Mouse (Mus musculus): Measurements from ENCODE around the gene Adh7.

The Adh7 gene

DNA sequence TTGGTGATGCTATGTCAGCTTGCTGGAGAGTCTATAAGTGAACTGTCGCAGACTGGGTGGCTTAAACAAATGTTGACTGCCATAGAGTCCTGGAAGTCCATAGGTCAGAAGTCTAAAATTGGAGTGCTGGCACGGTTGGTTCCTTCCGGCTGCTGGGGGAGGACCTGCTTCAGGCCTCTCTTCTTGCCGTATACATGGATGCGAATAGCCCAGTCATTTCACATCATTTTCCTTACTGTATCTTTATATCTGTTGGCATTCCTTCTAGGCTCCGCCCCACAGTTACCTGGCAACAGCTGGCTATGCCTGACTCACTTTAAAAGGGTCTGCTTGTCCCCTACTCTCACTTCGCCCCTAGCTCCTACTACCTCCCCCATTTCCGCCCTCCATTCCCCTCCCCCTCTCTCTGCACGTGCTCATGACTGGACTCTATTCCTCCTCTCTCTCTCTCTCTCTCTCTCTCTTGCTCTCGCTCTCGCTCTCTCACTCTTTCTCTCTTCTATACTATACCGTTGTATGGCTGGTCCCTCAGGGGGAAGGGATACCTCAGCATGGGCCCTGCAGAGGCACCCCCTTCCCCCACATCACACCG lies 6.9 kb downstream of the Adh7 start:
- peak; percentile 19 for DNase-seq (ENCODE audit: low read depth, low spot score)

DNA sequence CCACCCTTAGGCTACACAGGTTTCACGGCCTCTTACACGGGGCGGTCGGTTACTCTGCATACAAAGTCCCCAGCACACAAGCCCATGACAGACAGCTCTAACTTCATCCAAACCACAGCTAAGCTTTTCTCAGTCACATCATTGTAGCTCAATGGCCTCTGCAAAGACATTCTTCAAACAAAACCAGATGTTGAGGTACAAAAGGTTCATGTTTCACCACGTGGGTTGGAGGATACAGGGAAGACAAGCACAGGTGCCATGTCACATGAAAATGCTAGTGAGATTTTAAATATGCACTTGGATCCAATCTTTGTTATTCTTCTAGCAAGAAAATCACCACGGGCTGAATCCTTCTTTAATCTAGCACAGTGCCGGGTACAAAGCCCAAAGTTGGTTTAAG lies 7.8 kb downstream of the Adh7 start:
- DNase-seq (ENCODE audit: low read depth, low spot score), result no peak

DNA sequence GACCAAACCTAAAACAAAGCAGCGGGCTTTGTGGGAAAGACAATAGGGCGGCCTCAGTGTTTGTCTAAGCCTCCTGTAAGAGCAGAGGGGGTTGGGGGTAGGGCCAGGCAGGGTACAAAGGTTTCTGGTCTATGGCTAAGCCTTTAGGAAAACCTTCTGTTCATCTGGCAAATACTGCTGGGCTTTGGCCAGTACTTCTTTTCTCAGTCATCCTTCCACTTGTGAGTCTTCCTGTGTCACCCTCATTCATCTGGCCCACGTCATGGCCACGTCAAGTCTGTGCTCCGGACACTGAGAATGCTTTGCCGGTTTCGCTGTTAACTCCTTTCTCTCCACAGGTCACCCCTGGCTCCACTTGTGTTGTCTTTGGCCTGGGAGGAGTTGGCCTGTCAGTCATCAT lies 8.3 kb downstream of the Adh7 start:
- DNase-seq (ENCODE audit: low read depth, low spot score), result peak; percentile 52

DNA sequence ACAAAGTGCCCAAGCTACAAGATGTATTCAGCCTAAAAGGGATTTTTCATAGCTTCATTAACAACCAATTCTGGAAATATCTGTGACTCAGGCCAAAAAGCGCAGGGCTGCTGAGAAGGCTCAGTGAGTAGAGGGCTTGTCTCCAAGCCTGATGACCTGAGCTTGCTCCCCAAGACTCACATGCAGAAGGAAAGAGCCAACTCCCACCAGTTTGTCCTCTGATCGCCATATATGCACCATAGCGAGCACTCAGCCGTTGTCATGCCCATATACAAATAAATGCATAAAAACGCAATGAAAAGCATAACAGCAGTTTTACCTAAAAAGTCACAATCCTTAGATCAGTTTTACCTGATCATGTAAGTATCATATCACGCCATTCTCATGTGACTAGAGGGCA lies 8.9 kb downstream of the Adh7 start:
- no peak for DNase-seq (ENCODE audit: low read depth, low spot score)

DNA sequence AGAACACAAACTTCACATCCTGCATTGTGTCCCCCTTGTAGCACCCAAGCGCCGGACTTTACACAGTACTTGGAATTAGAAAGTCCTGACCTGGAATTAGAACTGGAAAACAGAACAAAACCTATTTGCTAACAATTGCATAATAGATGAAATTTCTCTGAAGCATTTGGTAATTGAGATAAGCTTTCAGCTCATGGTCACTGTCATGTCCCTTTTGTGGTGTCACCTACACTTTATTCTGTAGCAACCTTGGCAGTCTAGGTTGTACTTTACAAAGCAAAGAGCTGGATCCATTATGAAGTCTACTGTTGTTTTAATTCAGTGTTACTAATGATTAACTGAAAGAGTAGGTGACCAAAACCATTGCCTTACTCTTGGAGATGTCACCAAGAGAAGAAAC lies 9.5 kb downstream of the Adh7 start:
- DNase-seq (ENCODE audit: low read depth, low spot score), result no peak

DNA sequence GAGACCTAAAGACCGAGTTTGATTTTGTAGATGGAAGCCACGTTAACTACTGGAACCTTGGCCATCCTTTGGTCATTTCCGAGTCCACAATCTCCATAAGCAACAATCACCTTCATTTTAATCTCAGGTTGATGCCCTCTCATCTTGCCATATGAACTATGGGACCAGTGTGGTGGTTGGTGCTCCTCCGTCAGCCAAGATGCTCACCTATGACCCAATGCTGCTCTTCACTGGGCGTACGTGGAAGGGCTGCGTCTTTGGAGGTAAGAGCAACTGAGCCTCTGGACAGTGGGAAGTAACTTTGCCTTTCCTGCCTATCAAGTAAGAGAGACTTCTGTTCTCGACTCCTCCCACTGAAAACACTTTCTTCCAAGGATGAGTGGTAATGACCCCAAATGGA lies 10.2 kb downstream of the Adh7 start:
- DNase-seq (ENCODE audit: low read depth, low spot score), result no peak

DNA sequence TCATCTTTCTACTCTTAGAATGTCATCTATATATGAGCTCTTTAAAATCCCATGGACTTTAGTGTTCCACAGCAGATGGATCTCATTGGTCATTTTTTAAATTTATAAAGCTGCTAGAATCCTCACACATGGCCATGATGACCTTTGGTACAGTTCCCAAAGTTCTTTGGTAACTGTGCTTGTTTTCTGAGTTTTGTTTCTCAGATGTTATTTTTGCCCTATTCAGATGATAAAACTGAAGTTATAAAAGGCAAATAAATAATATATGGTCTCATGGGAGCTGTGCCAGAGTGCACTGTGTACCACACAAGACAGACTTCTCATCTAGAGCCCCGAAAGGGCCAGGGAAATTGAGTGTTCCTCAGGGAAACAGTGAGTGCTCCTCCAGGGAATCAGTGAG lies 11.9 kb downstream of the Adh7 start:
- no peak for DNase-seq (ENCODE audit: low read depth, low spot score)

DNA sequence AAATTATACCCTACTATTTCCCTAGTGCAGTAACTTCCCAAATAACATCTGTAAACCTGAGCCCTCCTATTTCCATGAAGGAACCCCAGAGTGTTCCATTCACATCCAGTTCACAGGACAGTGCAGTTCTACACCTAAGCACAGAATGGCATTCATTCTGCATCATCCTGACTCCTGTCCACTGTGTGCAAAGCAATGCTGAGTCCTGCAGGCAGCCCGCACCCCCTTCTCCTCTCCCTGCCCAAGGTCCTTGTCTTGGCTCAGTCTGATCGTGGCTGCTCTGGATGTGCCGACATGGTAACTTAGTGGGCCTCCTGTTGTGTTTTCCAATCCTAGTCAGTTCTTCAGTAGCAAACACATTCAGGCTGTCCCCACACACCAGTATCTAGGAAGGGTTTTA lies 12.7 kb downstream of the Adh7 start:
- no peak for DNase-seq (ENCODE audit: low read depth, low spot score)

DNA sequence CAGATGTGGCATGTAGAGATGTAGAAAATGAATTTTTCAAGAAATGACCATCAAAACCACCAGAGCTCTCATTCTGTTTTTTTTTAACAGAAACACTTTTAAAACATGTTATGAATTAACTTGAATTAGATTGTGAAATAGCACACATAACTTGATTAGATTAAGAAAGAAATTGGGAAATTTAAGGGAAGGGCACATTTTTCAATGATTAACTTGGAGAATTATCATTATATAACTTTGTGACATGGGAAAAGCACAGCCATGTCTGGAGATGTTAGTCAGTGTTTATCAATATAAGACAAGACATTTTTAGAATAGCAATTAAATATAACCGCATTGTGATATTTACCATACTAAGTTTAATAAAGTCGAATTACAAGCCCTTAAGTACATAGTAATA lies 14.0 kb downstream of the Adh7 start:
- DNase-seq (ENCODE audit: low read depth, low spot score), result no peak

DNA sequence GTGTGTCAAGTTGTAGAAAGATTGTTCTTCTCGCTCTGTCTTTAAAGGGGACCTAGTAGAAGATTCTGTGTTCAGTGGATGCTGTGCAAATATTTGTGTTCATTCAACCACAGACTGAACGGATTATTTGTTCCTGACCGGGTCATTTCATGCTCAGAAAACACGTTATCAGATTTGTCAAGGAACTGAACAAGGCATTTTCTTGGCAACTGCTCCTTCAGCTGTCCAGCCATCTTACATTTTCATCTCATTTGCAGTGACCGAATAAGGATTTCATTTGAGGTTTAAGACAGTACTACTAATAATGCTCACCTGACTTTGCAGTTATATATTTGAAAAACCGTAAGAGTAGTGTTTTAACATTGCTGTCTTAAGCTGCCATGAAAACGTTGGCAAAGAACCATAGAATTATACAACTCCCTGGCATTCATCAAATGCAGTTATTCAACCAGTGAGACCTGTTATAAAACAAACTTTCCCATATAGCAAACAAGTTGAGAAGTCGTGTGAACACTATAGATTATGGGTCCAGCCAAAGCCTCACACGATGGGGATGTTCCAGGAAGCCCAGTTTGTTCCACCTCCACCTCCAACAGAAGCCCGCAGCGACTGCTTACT lies 19.1 kb downstream of the Adh7 start:
- DNase-seq (ENCODE audit: low read depth, low spot score), result no peak

DNA sequence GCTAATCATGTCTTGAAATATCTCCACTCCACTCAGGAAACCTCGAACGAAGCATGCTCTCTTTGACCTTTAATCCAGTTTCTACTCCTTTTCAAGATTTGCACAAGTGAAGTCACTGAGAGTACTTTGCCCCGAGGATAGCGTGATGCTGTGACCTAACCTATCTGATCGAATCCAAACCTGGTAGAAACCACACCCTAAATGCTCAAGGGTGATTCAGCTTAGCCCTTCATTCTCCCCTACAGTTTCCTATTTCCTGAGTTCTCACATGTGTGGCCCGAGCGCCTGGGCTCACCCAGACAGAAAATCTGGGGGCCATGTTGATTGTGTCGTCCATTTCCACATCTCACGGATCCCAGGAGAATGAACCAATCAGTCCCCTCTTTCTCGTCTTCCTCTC lies 20.5 kb downstream of the Adh7 start:
- no peak for DNase-seq (ENCODE audit: low read depth, low spot score)

DNA sequence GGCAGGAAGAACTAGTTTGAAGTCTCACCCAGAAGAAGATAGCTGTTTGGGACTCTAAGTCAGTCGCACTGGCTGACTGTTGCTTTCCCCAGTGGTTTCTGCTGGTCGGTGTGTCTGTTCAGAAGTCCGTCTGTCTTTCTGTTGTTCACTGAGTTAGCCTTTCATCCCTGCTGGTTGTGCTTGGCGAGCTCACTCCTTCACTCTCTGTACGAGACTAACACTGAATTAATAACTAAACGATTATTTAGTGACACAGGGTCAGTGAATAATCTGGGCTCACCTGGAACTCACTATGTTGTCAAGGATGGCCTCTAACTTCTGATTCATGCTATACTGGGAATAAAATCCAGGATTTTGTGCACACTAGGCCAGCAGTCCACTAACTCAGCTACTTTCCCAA lies 21.9 kb downstream of the Adh7 start:
- no peak for DNase-seq (ENCODE audit: low read depth, low spot score)

DNA sequence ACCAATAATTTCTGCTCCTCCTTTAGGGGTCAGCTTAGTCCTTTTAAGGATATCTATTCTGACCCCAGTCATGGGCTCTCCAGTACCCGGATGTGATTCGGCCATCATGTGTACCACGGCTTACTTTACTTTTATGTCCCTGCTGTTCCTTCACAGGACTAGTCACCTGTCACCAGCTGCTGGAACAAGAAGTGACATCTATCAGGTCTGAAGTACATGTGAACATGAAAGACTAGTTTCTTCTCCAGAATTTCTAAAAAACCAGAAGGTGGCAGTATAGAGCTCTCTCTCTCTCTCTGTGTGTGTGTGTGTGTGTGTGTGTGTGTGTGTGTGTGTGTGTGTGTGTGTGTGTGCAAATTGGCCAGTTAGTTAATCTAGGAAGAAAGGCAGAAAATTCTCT lies 22.9 kb downstream of the Adh7 start:
- no peak for DNase-seq (ENCODE audit: low read depth, low spot score)

DNA sequence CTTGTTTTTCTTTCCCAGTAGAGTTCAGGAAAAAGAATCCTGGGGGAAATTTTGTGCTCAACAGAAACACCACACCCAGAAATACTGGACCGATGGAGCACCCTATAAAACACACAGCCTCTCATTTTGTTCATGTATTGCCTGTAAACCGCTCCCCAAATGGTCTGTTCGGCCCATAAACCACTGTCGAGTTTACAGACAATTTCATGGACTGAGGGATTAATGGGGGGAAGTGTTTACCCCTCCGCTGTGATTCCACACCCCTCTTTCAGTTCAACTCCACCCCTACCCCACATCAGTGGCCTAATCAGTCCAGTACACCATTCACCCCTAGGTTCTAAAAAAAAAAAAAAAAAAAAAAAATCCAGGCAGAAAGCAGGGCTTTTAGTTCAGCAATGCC lies 23.4 kb downstream of the Adh7 start:
- no peak for DNase-seq (ENCODE audit: low read depth, low spot score)

DNA sequence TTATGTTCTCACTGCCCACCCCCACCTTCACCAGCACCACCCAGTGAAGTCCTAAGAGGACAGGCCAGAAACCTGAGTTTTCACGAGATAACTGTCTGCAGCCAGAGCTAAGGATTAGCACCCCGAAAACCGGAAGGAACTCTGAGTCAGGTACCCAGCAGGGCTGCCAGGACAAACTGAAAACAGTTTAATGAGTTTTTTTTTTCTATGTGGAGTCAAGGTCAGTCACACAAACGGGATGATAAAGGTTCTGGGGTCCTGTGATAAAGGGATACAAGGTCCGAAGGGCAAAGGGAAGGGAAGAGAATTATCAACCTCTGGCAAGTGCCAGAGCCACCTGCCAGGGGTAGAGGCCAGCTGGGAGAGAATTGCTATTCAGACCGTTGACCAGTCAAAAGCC lies 23.8 kb downstream of the Adh7 start:
- no peak for DNase-seq (ENCODE audit: low read depth, low spot score)

DNA sequence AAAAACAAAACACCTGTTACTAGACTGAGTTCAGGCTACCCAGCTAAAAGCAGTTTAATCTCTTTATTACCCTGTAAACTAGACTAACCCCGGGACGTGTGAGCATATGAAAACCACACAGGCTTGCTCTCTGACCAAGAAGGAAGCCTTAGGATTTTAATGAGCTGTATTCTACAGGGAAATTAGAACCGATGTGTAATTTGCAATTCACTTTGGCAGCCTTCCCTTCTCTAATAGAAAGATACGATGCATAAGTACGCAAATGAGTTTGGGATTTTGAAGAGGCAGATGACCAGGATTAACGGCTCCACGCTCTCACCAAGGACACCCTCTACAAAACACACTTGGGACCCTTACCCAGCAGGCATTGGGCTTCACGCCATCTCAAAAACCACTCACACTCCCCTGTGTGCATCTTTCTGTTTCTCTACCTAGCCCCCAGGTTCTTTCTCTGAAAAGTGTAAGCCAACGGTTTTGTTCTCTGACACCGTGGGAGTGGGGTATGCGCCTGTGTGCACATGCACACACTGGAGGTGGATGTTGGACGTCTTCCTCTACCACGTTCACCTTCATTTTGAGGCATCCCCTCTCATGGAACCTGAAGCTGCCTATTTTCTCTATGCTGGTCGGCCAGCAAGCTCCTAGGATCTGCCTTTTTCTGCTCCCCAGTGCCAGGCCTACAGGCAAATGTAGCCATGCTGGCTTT lies 24.6 kb downstream of the Adh7 start:
- no peak for DNase-seq (ENCODE audit: low read depth, low spot score)

DNA sequence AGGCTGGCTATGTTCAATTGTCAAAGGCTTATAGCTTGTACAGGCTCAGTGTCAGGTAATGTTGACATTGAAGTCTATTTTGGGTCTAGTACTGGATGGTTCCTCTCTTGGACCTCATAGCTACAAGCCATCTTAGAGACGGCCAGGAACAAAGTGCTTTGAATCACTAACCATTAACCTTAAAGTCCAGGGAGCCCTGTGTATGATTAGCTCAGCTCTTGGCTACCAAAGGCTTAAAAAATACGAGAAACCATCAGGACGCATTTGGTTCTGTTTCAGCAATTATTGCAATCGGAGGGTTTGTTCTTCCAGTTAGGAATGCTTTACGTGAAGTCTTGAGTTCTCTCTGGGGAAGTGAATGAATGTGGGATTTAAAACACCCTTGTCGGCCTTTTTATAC lies 25.4 kb downstream of the Adh7 start:
- no peak for DNase-seq (ENCODE audit: low read depth, low spot score)

DNA sequence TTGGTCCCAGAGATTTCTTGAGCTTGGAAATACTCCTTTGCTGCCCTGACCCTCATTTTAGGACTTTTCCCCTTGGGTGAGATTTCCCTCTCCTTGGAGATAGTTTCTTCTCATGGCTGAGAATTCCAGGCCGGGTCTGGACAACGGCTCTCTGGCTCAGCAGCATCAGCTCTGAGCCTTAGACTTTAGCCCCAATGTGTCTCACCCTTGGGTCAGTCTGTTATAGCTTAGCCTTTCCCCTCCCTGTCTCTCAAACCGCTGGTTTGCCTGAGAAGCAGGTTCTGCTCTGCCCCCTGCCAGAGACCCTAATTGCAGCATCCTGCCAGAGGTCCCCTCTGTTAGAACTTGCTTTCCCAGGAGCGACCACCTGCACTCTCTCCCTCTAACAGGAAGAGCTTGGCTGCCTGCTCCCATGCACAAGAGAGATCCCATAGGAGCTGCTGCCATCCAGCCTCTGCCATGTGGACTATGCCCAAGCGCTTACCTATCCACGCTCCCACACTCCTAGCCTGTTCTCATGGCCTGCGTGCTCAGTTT lies 26.8 kb downstream of the Adh7 start:
- DNase-seq (ENCODE audit: low read depth, low spot score), result no peak

DNA sequence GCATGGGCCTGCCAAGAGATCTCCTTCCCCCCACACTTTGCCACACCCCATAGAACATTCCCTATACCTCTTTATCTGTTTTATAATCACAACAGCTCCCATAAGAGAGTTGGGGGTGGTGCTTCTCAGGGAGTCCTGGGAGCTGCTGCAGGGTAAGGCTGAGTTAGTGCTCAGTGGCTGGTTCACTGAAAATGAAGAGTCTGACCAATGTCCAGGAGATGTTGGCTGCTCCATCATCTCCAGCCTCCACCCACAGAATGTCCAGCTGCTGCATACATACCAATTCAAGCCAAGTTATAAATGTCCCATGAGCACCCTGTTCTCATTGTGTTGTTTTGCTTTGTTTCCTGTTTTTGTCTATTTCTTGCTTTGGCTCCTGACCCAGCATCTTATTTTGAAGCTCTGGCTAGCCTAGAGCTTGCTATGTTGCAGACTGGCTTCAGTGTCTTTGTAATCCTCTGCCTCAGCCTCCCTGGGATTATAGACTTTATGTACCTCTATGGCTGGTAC lies 29.0 kb downstream of the Adh7 start:
- DNase-seq (ENCODE audit: low read depth, low spot score), result no peak

DNA sequence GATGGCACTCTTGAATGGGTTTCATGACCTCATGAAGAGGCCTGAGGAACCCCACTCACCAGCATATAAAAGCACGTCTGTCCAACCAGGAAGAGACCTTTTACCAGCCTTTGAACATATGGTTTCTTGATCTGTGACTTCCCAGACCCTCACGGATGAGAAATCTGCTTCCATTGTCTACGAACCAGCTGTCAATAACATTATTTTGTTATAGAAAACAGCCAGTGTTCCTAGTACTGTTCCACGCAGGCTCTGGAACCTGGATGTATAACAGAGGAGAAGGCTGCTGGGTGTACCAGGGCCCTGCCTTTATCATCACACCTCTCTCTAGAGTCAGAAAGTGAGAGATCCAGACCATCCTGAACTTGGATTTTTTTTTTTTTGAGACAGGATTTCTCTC lies 29.7 kb downstream of the Adh7 start:
- DNase-seq (ENCODE audit: low read depth, low spot score), result no peak

DNA sequence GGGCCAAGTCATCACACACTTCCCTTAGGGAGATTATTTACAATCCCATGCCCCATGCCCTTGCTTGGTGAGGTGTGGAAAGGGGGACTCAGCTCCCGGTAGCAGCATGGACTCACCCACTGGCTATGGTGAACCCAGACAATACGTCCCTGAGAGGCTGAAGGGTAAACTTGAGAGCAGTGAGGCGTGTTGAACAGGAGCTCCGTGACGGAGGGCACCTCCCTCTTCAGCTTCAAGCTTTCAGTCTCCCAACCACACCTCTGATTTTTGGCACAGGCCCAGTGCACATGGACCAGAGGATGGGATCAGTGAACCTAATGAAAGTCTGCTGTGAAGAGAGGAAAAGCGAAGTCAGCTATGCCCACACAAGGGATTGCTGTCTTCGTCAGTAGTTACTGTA lies 30.5 kb downstream of the Adh7 start:
- DNase-seq (ENCODE audit: low read depth, low spot score), result no peak

DNA sequence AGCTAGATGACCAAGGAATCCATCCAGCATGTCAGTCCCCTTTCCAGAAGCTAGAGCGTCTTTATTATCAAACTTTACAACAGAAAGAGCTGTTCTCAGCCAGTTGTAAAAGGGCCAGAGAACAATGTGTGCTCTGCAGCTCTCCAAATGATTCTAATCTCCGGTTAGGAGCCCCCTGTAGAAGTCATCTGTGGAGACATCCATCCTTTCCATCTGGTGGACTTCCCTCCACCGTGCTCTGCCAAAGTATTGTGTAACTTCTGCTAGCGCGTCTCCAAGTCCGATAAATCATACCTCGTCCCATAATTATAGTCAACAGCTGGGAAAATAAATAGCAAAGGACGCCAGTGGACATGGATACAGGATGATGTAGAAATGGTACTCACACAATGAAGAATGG lies 31.2 kb downstream of the Adh7 start:
- DNase-seq (ENCODE audit: low read depth, low spot score), result no peak

DNA sequence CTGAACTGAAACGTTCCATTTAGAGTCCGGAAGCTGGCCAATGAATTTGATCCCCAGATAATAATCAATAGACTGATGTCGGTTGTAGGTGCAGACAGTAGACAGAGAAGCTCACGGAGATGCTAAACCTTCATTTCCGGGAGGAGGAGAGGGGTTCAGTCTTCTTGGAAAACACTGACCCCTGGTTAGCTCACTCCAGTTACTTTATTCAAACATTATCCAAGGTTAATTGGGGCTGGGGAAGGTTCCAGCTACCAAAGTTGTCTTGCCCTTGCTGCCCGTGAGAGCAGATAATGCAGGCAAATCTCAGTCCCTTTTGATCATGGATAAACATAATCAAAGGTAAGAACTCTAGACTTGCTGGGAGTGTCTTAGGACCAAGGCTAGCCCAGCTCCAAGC lies 33.6 kb downstream of the Adh7 start:
- DNase-seq (ENCODE audit: low read depth, low spot score), result no peak
